Mouse (Mus musculus) frontal cortex, postnatal 10 days (tissue): ENCODE measurements at regions not wholly inside any gene's neighbourhood (a gene's known extent, or its start where the extent isn't known, plus 50 kb on each side); places are given as distances from the start of the nearest gene placed in this dataset.

Experiments
- DNase-seq, 2 experiments: peaks; one replicate each; pipeline ENCODE4 v3.0.0; 2022; ENCODE audit warnings: low spot score in 2 of 2, mixed read lengths in 1 of 2

DNA sequence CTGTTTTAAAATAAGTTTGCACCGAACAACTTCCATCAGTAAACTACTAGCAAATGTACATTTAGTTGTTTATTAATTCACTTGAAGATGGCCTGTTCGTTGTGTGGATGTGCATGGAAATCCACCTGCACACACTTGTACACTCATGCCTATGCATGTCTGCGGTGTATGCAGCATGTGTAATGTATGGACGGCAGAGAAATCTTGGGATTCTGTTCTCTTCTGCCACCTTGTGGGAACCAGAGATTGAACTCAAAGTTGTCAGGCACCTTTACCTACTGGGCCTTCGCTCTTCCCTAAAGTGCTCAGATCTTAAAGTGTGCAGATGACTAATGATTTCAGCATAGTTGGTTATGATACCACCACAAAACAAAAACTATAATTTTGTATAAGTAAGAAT is 137.4 kb downstream of the Kitl start:
- peak in 1 of 2 experiments; percentile 17 for DNase-seq

DNA sequence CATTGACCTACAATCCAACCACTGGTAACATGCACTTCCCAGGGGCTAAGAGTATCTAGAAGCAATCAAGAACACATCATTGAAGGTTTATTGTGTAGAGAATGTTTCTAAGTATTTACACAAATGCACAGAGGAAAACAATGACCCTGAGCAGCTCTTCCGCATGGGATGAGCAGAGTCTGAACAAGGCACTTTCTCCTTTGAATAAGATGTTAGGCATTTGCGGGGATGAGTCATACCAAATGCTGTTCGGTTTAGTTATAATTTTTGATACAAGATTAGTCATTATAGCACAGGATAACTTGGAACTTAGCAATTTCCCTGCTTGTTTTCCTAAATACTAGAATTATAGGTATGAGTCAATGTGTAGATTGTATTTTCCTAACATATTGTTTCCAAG is 137.9 kb downstream of the Kitl start:
- DNase-seq = no peak

DNA sequence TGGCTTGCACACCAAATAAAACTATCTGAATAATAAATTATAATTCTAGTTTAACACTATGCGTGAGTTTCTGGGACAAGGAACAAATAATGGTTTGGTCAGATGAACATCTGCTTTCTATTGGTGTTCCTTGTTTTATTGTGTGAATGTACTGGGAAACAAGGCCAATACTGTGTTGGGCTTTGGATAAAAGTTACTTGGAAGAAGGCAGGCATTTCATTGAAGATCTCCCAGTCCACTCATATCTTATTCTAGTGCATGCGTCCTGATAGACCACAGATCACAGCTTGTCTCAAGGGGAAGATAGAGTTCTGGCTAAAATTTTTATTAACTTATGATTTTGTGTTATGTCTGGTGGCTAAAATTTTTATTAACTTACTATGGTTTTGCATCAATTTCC is 140.1 kb downstream of the Kitl start:
- no peak for DNase-seq

DNA sequence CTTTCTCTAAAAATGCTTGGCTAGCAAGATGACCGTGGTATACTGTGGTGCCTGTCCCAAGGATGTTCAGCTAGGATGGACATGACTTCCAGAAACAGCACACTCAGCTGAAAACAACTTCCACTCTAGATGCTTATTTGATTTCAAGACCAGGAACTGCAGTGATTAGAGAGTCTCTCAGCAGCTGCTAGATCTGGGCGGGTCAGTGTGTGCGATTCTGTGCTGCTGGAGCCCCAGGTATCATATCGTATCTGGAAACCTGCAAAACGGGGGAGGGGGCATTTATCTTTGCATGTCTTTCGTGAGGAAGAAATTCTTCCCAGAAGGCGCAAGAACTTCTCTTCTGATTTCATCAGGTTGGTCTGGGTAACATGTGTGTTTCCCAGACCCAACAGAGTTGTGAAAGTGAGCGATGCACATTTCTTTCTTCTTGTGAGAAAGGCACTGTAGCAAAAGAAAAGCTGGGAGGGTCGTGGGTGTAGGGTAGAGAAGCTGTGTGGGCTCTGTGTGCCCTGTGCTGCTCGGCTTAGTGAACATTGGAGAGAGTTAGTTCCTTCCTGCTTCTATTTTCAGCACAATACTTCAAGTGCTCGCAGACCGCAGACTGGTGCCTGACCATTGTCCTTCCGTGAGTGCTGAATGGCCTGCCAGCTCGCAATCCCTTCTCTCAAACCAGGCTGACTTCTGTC is 144.6 kb downstream of the Kitl start:
- DNase-seq = no peak

DNA sequence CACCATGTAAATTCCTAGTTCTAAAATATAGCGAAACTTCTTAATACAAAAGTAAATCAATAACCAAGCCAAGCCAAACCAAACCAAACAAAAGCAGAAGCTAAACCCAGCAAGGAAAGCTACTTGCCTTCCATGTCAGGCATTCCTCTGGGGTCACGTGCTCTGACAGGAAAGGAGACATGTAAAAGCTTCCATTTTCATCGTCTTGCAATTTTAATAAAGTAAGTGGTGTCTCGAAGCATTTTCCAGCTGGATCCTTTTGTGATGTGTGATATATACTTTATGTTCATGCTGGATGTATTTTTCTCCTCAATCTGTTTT is 145.1 kb downstream of the Kitl start:
- no peak for DNase-seq

DNA sequence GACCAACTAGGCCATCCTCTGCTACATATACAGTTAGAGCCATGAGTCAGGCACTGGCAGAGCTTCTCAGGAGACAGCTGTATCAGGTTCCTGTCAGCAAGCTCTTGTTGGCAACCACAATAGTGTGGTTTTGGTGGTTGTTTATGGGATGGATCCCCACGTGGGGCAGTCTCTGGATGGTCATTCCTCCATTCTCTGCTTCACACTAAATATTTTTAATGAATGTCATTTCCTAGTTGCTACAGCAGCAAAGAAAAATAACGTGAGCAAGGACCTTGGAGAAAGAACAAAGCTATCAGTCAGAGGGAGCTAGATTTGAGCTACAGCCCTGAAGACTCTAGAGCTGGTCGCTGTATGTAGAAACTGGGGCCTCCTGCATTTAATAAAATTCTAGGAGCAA is 145.7 kb downstream of the Kitl start:
- no peak for DNase-seq

DNA sequence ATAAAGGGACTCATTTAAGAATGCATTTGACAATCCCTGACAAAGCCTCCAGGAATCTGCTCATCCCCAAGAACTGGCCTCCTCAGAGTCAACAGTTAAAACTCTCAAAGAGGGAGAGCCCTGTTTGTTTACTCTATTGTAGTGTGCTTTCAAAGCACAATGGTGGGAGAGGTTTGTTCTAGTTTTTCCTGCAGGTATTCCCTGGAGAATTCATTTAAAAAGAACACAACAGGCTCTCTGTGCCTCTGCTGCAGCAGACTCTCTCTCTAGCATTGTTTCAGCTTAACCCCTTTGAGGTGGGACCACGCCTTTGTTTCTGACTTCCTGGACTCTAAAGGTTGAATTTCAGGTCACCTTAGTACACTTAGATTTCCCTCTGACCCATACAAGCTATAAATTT is 149.1 kb downstream of the Kitl start:
- no peak for DNase-seq

DNA sequence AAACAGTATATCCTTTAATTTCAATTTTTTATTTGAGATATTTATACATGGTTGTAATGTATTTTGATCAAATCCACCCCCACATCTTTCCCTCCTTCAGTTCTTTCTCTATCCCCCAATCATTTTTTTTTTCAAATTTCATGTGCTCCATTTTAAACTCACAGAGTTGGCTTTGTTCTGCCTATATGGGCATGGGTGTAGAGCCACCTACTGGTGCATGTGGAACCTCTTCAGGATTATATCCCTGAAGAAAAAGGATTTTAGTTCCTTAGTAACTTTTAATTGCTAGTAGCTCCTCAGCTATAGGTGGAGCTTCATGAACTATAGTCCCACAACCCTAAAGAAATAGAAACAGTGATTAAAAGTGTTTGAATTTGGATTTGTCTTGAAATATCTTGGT is 155.4 kb downstream of the Kitl start:
- DNase-seq = no peak

DNA sequence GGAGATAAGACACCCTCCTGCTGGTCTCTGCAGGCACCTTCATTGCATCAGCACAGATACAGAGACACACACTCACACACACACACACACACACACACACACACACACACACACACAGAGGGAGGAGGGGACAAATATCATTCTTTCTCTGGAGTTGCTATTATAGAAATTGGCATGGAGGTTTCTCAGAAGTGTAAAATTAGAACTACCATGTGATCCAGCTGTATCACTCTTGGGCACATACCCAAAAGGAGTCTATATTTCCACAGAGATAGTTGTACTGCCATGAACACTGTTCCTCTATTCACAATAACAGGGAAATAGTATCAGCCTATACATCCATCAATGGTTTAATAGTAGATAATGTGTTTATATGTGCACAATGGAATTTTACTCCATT is 137.8 kb upstream of the Gm4301 start:
- no peak for DNase-seq

DNA sequence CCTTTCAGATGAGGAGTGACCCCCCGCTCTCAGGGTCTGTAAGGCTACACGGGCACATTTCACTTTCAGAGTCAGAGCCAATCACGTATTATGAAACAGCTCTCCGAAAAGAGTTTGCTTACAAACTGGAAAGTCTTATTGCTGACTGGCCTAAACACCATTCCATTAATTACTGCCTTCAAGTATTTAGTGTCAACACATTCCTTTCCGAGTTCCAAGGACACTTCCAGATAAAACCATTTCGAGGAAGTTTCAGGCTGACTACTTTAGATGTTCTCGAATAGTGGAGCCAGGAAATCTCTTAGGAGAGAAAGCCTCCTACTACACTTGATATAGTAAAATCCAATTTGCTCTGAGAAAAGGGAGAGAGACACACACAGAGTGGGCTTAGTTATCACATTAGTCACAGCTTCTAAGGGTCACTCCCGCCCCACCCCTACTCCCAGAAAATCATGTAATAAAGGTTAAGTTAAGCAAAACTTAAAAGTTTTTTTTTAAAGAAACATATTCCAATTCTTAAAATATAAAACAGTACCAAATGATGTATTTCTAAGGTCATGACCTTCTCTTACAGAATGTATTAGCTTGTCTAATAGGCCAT is 136.3 kb upstream of the Gm4301 start:
- DNase-seq = no peak

DNA sequence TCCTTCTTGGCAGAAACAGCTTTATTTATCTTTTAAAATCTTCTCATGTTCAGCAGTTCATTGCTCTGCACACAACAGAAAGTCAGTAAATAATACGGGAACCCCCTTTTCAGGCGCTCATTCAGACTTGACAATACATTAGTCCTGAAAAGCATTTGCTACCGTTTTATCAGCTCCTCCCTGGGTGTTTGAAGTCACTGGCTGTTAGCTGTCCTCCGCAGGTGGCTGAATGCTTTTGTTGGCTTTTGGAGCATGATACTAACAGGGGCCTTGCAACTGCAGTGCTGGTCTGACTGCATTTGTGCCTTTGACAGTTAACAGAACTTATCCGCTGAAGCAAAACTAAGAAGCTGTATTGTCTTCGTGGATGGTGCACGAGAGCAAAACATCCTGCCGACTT is 135.0 kb upstream of the Gm4301 start:
- DNase-seq = no peak

DNA sequence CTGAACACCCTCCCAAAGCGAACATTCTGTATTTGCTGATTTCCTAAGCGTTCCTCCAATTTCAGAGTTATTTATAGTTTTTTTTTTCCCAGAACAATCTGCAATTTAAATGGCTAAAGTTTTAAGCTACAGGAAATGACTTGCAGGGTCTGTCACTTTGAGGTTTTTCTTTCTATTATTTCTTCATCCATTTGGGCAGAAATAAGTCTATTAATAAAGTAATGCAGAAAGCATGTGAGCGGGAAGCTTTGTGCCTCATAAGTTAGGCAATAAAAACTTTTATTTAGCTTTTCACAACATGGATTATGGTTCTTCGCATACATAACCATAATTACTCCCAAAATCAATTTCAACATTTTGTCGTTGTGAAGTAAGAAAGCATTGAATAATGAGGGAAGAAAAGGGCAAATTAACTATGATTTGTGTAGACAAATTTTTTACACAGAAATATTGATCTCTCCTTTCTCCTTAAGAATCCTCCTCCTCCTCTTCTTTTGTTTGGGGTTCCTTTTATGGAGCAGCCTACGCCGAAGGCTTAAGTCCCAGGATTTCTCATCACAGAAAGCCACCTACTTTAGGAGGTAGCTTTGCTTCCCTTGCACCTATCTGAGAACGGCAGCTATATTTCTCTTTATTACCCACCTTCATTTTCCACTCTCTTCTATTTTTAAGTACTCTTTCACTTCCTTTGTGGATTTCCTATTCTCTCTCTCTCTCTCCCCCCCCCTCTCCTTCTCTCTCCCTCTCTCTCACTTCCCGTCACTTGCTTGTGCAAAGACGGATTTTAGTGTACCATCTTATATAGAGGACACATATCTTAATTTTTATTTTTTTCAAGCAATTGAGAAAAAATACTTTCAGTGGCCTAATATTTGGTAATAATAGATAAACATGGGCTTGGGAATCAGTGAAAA is 128.6 kb upstream of the Gm4301 start:
- DNase-seq = no peak

DNA sequence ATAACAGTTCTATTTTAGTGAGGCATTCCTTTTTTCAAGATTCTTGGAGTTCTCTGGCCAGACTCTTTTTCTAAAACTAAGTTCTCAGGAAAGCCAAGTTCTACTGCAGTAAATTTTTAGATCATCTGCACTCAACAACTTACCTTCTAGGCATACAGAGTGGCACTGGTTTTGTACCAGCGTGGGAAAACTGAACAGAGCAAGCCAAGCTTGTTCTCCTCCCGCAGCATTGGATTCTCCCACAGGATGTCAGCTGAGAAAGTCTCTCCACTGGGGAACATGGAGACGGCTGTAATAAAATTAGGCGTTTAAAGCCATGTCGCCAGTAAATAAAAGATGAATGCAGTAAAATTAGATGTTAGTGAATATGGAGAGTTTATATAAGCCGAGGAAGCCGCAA is 124.8 kb upstream of the Gm4301 start:
- no peak for DNase-seq

DNA sequence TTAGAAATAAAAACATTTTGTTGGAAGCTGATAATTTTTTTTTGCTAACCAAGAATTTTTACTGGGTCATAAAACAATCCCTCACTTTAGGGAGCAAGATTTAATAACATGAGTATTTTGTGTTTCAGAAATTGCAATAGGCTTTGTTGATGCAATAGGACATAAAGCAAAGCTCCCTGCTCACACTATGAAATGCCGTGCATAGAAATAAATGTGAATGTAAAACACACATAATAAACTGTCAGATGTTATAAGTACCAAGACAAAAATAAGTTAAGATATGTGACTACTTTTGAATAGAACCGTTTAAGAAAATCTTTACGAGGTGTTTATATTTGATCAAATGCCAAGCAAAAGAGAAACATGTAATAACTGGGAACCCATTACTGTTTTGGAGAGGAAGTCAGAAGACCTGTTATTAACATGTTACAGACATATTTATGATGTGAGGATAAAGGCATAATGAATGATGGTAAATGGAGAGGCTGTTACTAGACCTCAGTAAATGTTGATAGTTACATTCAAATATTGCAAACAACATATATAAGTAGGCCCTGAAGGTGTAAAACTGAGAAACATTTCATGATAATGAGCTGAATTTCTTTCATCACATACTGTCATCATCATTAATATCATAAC is 110.9 kb upstream of the Gm4301 start:
- no peak for DNase-seq

DNA sequence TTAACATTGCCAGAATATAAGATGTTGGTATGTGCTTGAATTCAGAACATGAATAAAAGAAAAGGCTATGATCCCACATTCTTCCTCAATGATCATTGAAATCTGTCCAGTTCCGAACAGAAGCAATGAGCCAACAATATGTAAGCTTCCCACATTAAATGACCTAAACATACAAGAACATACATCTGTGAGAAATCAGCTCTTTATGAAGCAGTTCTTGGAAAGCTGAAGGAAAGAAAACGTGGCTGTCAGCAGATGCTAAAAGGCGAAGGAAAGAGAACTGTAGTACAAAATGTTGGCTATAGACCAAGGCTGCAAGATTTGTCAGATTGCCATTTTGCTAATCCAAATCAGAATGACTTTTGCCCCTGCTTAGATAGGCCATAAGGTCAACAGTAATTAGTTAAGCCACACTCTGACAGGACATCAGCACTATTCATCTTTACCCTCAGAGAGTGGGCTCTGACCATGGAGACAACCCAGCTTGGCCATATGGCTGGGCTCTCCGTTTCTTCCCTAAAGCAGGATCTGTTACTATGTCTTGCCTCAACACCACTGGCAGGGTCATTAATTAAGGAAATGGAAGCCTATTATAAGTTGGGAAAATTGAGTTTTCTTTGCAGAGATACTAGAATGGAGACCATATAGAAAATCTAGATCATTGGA is 76.1 kb upstream of the Gm4301 start:
- no peak for DNase-seq

DNA sequence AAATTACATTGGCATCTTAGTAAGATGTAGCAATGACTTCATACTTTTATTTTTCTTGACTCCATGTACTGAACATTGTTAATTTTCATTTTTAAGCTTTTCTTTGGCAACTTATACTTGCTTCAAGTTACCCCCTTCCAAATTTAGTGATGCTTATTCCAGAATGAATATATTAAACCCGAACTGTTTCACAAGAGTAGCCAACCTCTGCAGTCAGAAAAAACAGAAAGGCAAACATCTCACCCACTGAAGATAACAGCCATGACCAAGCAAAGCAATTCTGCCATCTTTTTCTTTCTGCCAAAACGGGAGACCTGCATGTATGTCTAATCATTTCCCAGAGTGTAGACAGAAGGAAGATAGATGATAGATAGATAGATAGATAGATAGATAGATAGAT is 72.0 kb upstream of the Gm4301 start:
- no peak for DNase-seq

DNA sequence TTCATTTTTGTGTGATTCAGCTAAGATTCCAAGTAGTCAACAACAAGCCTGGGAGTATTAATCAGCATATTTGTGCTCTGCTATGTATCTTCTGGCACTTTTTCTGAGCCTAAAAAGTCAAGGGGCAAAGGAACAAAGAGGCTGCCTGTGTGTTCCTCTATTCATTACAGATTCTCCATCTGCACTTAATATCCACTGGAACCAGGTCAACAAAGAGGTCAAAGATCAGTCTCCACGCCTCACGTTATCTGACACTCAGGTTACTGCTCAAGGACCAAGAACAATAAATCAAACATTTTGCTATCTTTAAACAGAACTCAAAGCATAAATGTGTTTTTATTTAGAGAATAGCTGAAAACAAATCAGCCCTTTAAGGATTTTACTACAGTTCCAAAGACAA is 71.4 kb upstream of the Gm4301 start:
- DNase-seq = no peak

DNA sequence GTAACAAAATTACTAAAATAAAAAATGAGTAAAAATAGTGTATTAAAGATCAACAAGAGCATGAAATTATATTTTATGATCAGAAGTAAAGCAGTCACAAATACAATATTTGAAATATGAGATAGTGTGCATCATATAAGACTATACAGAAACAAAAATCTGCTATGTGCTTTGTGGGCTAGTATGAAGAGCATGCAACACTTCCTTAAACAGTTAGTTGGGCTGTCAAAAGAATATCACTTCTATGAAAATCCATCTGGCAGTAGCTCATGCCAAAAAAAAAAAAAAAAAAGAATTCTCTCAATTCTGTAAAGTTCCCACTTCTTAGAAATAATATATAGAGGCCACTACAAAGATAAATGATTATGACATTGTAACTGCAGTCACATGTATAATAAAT is 53.0 kb upstream of the Gm4301 start:
- no peak for DNase-seq
